Mouse (Mus musculus) stomach, embryonic 16.5 days (tissue): ENCODE measurements around the gene Dnajc6. TPM values are rescaled to one million over a fixed set of nuclear protein-coding genes. Genes with fewer than 3 reads are reported as not detected.
A peak's percentile ranks its signal among the peaks of the same experiment; 100 is the strongest.

ENCODE experiments used
- ATAC-seq: fragments of 200-750 bp; cut with Nextera tagmentation; 2 replicates; pipeline ENCODE4 v1.8.0; 2017; ENCODE audit warnings: moderate number of reproducible peaks, moderate TSS enrichment; ENCODE audit not compliant: insufficient read depth, low FRiP score
- H3K27ac ChIP-seq: fragments of 300-500 bp; sonication (generic); 2 replicates; pipeline ENCODE4 v1.5.1; 2014; ENCODE audit warnings: low read length
- H3K27me3 ChIP-seq: fragments of 300-500 bp; sonication (generic); 2 replicates; pipeline ENCODE4 v1.6.1; 2014; ENCODE audit warnings: low read length, control low read depth, mixed read lengths; ENCODE audit not compliant: control insufficient read depth, insufficient read depth
- H3K36me3 ChIP-seq: fragments of 300-500 bp; sonication (generic); 2 replicates; pipeline ENCODE4 v1.6.1; 2014; ENCODE audit warnings: low read length; ENCODE audit not compliant: control insufficient read depth, insufficient read depth
- H3K4me1 ChIP-seq: fragments of 300-500 bp; sonication (generic); 2 replicates; pipeline ENCODE4 v1.6.1; 2014; ENCODE audit warnings: low read length, control low read depth, mixed read lengths; ENCODE audit not compliant: control insufficient read depth, insufficient read depth
- H3K4me2 ChIP-seq: fragments of 300-500 bp; sonication (generic); 2 replicates; pipeline ENCODE4 v1.6.1; 2014; ENCODE audit warnings: low read depth, low read length, mixed read lengths
- H3K4me3 ChIP-seq: fragments of 300-500 bp; sonication (generic); replicated peaks from 2 replicates; pipeline ENCODE4 v1.5.1; 2014; ENCODE audit warnings: mild to moderate bottlenecking, low read length
- H3K9ac ChIP-seq: fragments of 300-500 bp; sonication (generic); 2 replicates; pipeline ENCODE4 v1.6.1; 2014; ENCODE audit warnings: low read length
- H3K9me3 ChIP-seq: fragments of 300-500 bp; sonication (generic); replicated peaks from 2 replicates; pipeline ENCODE4 v1.6.1; 2016; ENCODE audit warnings: low read length, control low read depth; ENCODE audit not compliant: control insufficient read depth
- WGBS: fragments of 180-500 bp; shearing (Covaris S2); extraction: QIAGEN DNeasy Blood & Tissue Kit; methylation state at CpG from one replicate; pipeline ENCODE4 v1.1.7; 2014; 5-methylcytosine and 5-hydroxymethylcytosine counted together
- polyA plus RNA-seq: library from polyadenylated mRNA; unstranded; fragments of >200 nt; fragmentation: Nextera tagmentation; extraction: Ambion mirVana; gene quantifications from 2 replicates; pipeline ENCODE4 v1.2.1, GENCODE M21; 2015

Dnajc6 gene
- polyA plus RNA-seq, 1 experiment from 2014 or later: 1.5 TPM

- ATAC-seq: no peak
- Histone ChIP-seq H3K4me1 (no peaks in the 10 kb centered on the region), H3K4me3 (no peak overlapping the region), H3K36me3 (no peaks in the 10 kb centered on the region), H3K27me3 (no peaks in the 10 kb centered on the region), H3K9ac (no peak overlapping the region), H3K4me2 (no peak overlapping the region), H3K27ac (no peak overlapping the region), H3K9me3 (no peaks in the 10 kb centered on the region)
- 80% methylated on average over 5 of the region's 5 CpGs for WGBS
Measured at GRCm38 (mm10) chr4:101625278-101625677, 128.8 kb downstream of the Dnajc6 start.

DNA sequence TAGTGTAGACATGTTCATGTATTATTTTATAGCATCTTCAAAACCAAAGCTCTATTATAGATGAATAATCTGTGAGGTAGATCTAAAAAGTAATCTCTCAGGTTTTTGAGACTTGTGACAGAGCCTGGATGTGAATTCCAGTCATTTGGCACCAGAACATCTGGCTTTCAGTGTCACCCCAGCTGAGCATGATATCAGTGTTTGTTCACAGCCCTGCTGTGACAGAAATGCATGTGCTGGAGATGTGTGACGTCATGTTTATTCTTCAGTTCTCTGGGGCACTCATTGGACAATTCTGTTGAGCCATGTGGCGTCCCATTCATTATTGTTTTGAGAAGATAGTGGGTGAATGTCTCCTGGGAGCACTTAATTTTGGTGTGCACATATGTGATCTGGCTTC is 139.1 kb downstream of the Dnajc6 start:
- no peak overlapping the region for H3K4me3 ChIP-seq
- no peak overlapping the region for H3K27ac ChIP-seq
- 56% methylated on average over 2 of the region's 2 CpGs for WGBS
- no peaks in the 10 kb centered on the region for H3K9me3 ChIP-seq
- no peak overlapping the region for H3K9ac ChIP-seq
- H3K4me2 ChIP-seq: no peak overlapping the region
- H3K27me3 ChIP-seq: no peaks in the 10 kb centered on the region
- ATAC-seq: no peak
- H3K4me1 ChIP-seq: no peaks in the 10 kb centered on the region
- no peaks in the 10 kb centered on the region for H3K36me3 ChIP-seq

- no peak overlapping the region for H3K27ac ChIP-seq
- ATAC-seq: no peak
- H3K4me3 ChIP-seq: no peak overlapping the region
- H3K4me2 ChIP-seq: no peak overlapping the region
- no peaks in the 10 kb centered on the region for H3K27me3 ChIP-seq
- no peaks in the 10 kb centered on the region for H3K36me3 ChIP-seq
- no peaks in the 10 kb centered on the region for H3K9me3 ChIP-seq
- H3K4me1 ChIP-seq: no peaks in the 10 kb centered on the region
- H3K9ac ChIP-seq: no peak overlapping the region
- 83% methylated on average over 1 of the region's 1 CpGs for WGBS
Measured at GRCm38 (mm10) chr4:101637472-101637871, 141.0 kb downstream of the Dnajc6 start.

GRCm38 (mm10) chr4:101640631-101641030 is 144.2 kb downstream of the Dnajc6 start:
- Histone ChIP-seq H3K9ac (no peak overlapping the region), H3K9me3 (no peaks in the 10 kb centered on the region), H3K4me2 (no peak overlapping the region), H3K4me1 (no peaks in the 10 kb centered on the region), H3K27ac (no peak overlapping the region), H3K36me3 (no peaks in the 10 kb centered on the region), H3K27me3 (no peaks in the 10 kb centered on the region), H3K4me3 (no peak overlapping the region)
- WGBS: 54% methylated on average over 5 of the region's 5 CpGs
- ATAC-seq: no peak

DNA sequence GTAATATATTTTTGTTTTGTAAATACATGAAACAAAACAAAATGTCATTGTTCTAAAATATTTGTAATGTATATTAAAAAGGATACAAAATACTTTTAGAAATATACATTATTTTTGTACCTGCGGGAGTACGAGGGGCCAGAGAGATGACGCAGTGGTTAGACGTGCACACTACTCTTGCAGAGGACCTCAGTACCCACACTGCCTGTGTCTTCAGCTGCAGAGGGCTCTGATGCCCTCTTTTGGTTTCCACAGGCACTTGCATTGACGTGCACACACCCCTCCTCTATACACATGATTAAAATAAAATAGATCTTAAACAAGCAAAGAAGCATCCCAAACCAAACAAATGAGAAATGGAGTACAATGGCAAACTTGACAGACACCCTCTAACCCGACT is 146.3 kb downstream of the Dnajc6 start:
- no peak for ATAC-seq
- Histone ChIP-seq H3K9ac (no peak overlapping the region), H3K4me2 (no peak overlapping the region), H3K9me3 (no peaks in the 10 kb centered on the region), H3K27ac (no peak overlapping the region), H3K36me3 (no peaks in the 10 kb centered on the region), H3K4me3 (no peak overlapping the region), H3K27me3 (no peaks in the 10 kb centered on the region), H3K4me1 (no peaks in the 10 kb centered on the region)
- WGBS: 69% methylated on average over 6 of the region's 6 CpGs

DNA sequence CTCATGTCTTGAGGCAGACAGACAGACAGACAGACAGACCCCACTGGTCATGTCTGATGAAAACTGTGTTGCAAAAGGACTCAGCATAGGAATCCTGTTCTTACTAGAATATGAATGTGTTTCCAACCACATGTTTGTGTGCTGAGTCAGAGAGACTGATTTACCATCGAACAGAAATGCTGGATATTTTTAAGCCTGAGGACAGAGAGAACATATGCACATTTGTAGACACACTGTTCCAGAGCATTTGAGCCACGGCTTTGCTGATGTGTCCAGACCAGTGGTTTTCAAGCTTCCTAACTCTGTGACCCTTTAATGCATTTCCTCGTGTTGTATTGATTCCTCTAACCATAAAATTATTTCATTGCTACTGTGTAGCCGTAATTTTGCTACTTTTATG is 146.8 kb downstream of the Dnajc6 start:
- H3K4me3 ChIP-seq: no peak overlapping the region
- WGBS: 73% methylated on average over 4 of the region's 4 CpGs

DNA sequence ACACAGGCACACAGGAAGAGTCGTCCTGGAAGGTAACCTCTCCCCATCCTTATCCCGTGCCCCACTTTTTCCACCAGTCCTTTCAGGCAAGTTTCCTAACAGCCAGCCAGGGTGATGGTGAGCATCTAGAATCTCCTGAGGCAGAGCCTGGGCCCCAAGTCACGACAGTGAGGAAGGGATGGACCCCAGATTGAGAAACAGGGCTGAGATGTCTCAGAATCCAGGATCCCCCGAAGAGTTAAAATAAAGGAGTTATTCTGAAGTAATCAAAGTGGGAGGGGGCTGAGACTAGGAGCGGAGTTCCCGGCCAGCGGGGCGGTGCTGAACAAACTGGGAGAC is 150.4 kb downstream of the Dnajc6 start:
- Histone ChIP-seq H3K4me2 (peak overlapping the region; percentile 56), H3K9me3 (no peaks in the 10 kb centered on the region), H3K36me3 (no peaks in the 10 kb centered on the region), H3K27me3 (no peaks in the 10 kb centered on the region), H3K9ac (peak overlapping the region; percentile 78), H3K4me3 (peak overlapping the region; percentile 90), H3K4me1 (peaks cover 14% of the 10 kb centered on the region), H3K27ac (peak overlapping the region; percentile 80)
- no peak; the same call in 1 of the 2 replicates for ATAC-seq
- whole genome bisulfite sequencing: under 1% methylated on average over 8 of the region's 8 CpGs

More for the DNA sequence above, 146.8 kb downstream of the Dnajc6 start:
- no peaks in the 10 kb centered on the region for H3K36me3 ChIP-seq
- H3K4me1 ChIP-seq: peaks cover under 1% of the 10 kb centered on the region; the same call in 1 of the 2 replicates
- H3K27ac ChIP-seq: no peak overlapping the region
- no peaks in the 10 kb centered on the region for H3K27me3 ChIP-seq
- H3K9ac ChIP-seq: no peak overlapping the region
- no peaks in the 10 kb centered on the region for H3K9me3 ChIP-seq
- ATAC-seq: no peak
- H3K4me2 ChIP-seq: no peak overlapping the region

- H3K4me2 ChIP-seq: peak within 1 kb of the TSS; percentile 82
- peak within 1 kb of the TSS; percentile 87 for H3K9ac ChIP-seq
- H3K9me3 ChIP-seq: no peaks in the 10 kb centered on the region
- no peaks in the 10 kb centered on the region for H3K36me3 ChIP-seq
- ATAC-seq: peak; percentile 98
- H3K4me3 ChIP-seq: peak within 1 kb of the TSS; percentile 90
- WGBS: under 1% methylated on average over 39 of the region's 39 CpGs
- H3K27ac ChIP-seq: peak within 1 kb of the TSS; percentile 90
- H3K4me1 ChIP-seq: peaks cover 14% of the 10 kb centered on the region
- H3K27me3 ChIP-seq: no peaks in the 10 kb centered on the region
Measured at GRCm38 (mm10) chr4:101647196-101647905, 150.9 kb downstream of the Dnajc6 start, which contains the start of gene Leprot. Leprot (plus strand) TSS chr4:101647718.

GRCm38 (mm10) chr4:101647976-101648642 is 151.7 kb downstream of the Dnajc6 start:
- Histone ChIP-seq H3K9ac (peak overlapping the region; percentile 87), H3K27ac (peak overlapping the region; percentile 90), H3K36me3 (no peaks in the 10 kb centered on the region), H3K4me2 (peak overlapping the region; percentile 82), H3K9me3 (no peaks in the 10 kb centered on the region), H3K4me3 (peak overlapping the region; percentile 90), H3K4me1 (peaks cover 14% of the 10 kb centered on the region), H3K27me3 (no peaks in the 10 kb centered on the region)
- ATAC-seq: no peak
- 0% methylated on average over 20 of the region's 20 CpGs for WGBS
